Mouse (Mus musculus) G1E (cell line): ENCODE measurements around the gene Plekhg1. TPM values are rescaled to one million over a fixed set of nuclear protein-coding genes. Genes with fewer than 3 reads are reported as not detected.

ENCODE experiments used
- ATAC-seq: 2 replicates; pipeline ENCODE4 v1.8.0; 2016; ENCODE audit warnings: mild to moderate bottlenecking; ENCODE audit not compliant: insufficient number of reproducible peaks, poor library complexity, low FRiP score, severe bottlenecking; ENCODE audit errors: extremely low read depth
- DNase-seq: peaks from one replicate; pipeline ENCODE4 v3.0.0; 2012; ENCODE audit warnings: low spot score
- H3K27me3 ChIP-seq: 2 replicates; pipeline ENCODE4 v1.6.1; 2012; ENCODE audit warnings: mild to moderate bottlenecking, low read length, inconsistent platforms; ENCODE audit not compliant: insufficient read depth
- H3K36me3 ChIP-seq: replicated peaks from 2 replicates; pipeline ENCODE3; 2012; ENCODE audit warnings: mild to moderate bottlenecking, inconsistent platforms
- H3K4me1 ChIP-seq: 2 replicates; pipeline ENCODE4 v1.6.1; 2012; ENCODE audit warnings: low read depth, low read length, inconsistent platforms, mixed read lengths; ENCODE audit not compliant: insufficient read depth
- H3K4me3 ChIP-seq: 2 replicates; pipeline ENCODE4 v1.5.1; 2012; ENCODE audit warnings: low read depth, mild to moderate bottlenecking, inconsistent platforms, low read length, moderate library complexity, mixed read lengths
- H3K9me3 ChIP-seq: replicated peaks from 2 replicates; pipeline ENCODE4 v1.6.1; 2012; ENCODE audit warnings: inconsistent platforms
- CTCF ChIP-seq: IDR thresholded peaks from 2 replicates; pipeline ENCODE4 v1.5.1; 2012; ENCODE audit warnings: low read depth, low read length, inconsistent platforms, mixed read lengths
- GATA1 ChIP-seq: IDR thresholded peaks from 2 replicates; pipeline ENCODE4 v1.6.1; 2012; ENCODE audit warnings: borderline replicate concordance, low read length, inconsistent platforms, mixed read lengths
- GATA2 ChIP-seq: IDR thresholded peaks from 2 replicates; pipeline ENCODE4 v1.6.1; 2012; ENCODE audit warnings: low read depth, low read length, inconsistent platforms, borderline replicate concordance
- POLR2AphosphoS5 ChIP-seq: IDR thresholded peaks from 2 replicates; pipeline ENCODE4 v1.6.1; 2012; ENCODE audit warnings: low read depth, low read length, inconsistent platforms; ENCODE audit not compliant: insufficient replicate concordance
- TAL1 ChIP-seq: conservative IDR thresholded peaks from 2 replicates; pipeline ENCODE4 v1.6.1; 2012; ENCODE audit warnings: low read depth, low read length, inconsistent platforms, mixed read lengths
- polyA plus RNA-seq: library from polyadenylated mRNA; stranded (reverse); fragments of >175 nt; gene quantifications from 2 replicates; pipeline ENCODE4 v1.2.3, GENCODE M21; 2012
- total RNA-seq, 2 experiments: library from RNA; stranded (forward) in 1 of 2; stranded (reverse) in 1 of 2; fragments of 200-1000 nt in 1 of 2; fragments of >200 nt in 1 of 2; fragmentation: Nextera tagmentation in 1 of 2; gene quantifications; 2 replicates each; pipeline ENCODE4 v1.2.3; 2014 to 2017

Plekhg1 gene
- total and polyA plus RNA-seq, 3 experiments: 0.15 to 1.8 (median 1.6) TPM

DNA sequence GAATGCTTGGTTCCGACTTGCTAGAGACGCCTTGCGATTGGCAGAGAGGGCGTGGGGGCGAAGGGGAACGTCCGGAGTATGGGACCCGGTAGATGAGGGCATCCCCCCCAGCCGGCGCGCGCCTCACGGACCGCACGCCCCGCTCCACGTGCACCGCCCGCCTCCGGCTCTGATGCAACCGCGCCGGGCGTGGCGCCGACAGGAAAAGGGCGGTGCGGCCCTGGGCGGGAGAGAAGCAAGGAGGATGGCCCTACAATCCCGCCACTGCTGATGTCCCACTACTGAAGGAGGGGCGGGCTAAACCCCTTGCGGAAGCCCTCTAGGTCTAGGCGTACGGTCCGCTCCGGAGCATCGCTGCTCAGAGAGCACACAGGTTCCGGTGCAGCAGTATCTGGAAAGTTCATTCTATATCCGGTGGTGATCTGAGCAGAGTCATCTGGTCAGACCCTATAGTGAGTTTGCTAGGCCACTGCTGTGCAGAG is 233.5 kb downstream of the Plekhg1 start:
- Histone ChIP-seq H3K36me3 (peaks cover 50% of the 10 kb centered on the region), H3K9me3 (no peaks in the 10 kb centered on the region), H3K4me1 (peaks cover 51% of the 10 kb centered on the region), H3K4me3 (peak overlapping the region; percentile 96), H3K27me3 (no peaks in the 10 kb centered on the region)
- ATAC-seq: peak; percentile 80
- no peak for TF ChIP-seq GATA1
- TF ChIP-seq CTCF: no peak
- no peak for TF ChIP-seq POLR2AphosphoS5
- TF ChIP-seq GATA2: no peak
- TF ChIP-seq TAL1: no peak
- DNase-seq: peak; percentile 86

- no peak for TF ChIP-seq GATA2
- no peak for TF ChIP-seq TAL1
- TF ChIP-seq CTCF: no peak
- H3K9me3 ChIP-seq: peaks cover 5% of the 10 kb centered on the region
- peak overlapping the region; percentile 96 for H3K4me3 ChIP-seq
- DNase-seq: no peak
- no peak for ATAC-seq
- peaks cover 51% of the 10 kb centered on the region for H3K4me1 ChIP-seq
- H3K36me3 ChIP-seq: peaks cover 58% of the 10 kb centered on the region
- no peaks in the 10 kb centered on the region for H3K27me3 ChIP-seq
Observed at GRCm38 (mm10) chr10:3974380-3974779, 234.2 kb downstream of the Plekhg1 start.

DNA sequence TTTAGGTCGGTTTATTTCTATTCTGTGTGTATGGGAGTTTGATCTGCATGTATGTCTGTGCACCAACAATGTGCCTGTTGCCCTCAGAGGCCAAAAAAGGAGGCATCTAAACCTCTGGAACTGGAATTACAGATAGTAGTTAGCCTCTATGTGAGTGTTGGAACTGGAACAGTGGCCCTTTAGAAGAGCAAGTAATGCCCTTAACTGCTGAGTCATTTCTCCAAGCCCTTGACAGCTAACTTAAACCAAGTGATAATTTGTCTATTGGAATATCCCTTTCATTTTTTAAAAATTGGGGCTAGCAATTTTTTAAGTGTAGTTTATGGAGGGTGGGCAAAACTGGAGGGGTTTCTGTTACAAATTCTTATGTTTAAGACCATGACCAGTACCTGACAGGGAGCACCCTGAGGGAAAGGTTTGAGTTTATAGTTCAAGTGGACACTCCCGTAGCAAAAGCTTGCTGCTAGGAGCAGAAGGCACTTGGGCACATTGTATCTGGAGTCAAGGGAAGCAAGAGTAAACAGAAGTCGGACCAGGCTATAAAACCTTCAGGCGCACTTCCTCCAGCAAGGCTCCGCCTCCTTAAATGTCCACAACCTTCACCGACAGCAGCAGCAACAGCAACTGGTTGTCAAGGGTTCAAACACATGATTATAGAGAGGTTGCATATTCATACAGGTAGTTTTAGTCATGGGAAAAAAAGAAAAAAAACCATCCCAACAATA is 235.9 kb downstream of the Plekhg1 start:
- DNase-seq (peak; percentile 25), ATAC-seq (0 out of 2 replicates have a peak, but pooled peaks have one; percentile 9)
- no peak for TF ChIP-seq CTCF
- TF ChIP-seq TAL1: no peak
- TF ChIP-seq GATA2: no peak
- no peak for TF ChIP-seq GATA1
- TF ChIP-seq POLR2AphosphoS5: no peak
- no peaks in the 10 kb centered on the region for H3K27me3 ChIP-seq
- peaks cover 68% of the 10 kb centered on the region for H3K36me3 ChIP-seq
- peaks cover 5% of the 10 kb centered on the region for H3K9me3 ChIP-seq
- H3K4me1 ChIP-seq: peaks cover 48% of the 10 kb centered on the region
- H3K4me3 ChIP-seq: peak overlapping the region; percentile 96; the same call in 1 of the 2 replicates

- Histone ChIP-seq H3K9me3 (peaks cover 5% of the 10 kb centered on the region), H3K4me1 (peaks cover 42% of the 10 kb centered on the region), H3K36me3 (peaks cover 68% of the 10 kb centered on the region)
Observed at GRCm38 (mm10) chr10:3976623-3977010, 236.5 kb downstream of the Plekhg1 start.

DNA sequence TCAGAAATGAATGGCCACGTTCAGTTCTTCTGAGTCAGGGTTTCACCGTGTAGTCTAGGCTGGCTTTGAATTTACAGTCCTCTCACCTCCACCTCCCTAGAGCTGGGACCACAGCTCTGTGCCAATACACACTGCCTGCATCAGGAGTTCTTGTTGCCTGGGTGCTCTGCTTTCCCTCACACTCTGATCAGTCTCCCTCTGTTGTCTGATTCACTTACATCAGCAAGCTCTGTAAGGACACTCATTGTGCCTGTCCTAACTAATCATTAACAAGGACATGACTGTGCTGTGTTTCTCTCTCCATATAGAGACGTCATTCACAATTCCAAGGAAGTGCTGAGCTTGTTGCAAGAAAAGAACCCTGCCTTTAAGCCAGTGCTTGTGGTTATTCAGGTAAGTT is 238.2 kb downstream of the Plekhg1 start:
- no peak for ATAC-seq
- peaks cover 82% of the 10 kb centered on the region for H3K36me3 ChIP-seq

More at GRCm38 (mm10) chr10:3976623-3977010, 236.5 kb downstream of the Plekhg1 start:
- H3K27me3 ChIP-seq: no peaks in the 10 kb centered on the region
- no peak for ATAC-seq
- DNase-seq: no peak
- no peak overlapping the region; the same call in 1 of the 2 replicates for H3K4me3 ChIP-seq
- TF ChIP-seq GATA1: no peak
- no peak for TF ChIP-seq POLR2AphosphoS5
- no peak for TF ChIP-seq TAL1
- no peak for TF ChIP-seq CTCF
- no peak for TF ChIP-seq GATA2

DNA sequence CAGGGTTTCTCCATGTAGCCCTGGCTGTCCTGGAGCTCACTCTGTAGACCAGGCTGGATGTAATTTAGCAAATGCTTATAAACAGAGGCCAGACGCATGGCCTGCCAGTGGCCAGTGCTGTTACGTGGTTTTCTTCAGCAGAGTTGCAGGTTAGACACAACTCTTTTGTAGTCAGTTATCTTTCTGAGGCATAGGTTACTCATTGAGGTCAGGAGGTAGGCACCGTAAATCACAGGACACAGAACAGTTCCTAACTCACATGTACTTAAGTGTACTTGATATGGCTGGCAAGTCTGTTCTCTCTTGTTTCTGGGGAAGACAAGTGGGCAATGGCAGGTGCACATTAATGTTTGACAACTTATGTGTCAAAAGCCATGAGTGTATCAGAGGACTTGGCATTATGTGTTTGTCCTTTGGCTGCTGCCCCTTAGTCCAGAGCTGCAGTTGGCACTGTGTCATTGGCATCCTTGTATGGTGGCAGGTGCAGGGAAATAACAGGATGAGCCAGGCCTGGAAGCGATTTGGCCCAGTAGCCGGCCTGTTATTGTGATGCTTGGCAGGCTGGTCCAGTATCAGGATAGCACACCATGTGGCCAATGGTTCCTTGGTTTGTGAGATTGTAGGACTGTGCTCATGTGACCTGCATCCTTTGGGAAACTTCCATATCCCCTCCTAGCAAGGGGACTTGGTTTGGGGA is 238.8 kb downstream of the Plekhg1 start:
- Histone ChIP-seq H3K4me3 (no peak overlapping the region), H3K27me3 (no peaks in the 10 kb centered on the region), H3K9me3 (peaks cover 5% of the 10 kb centered on the region), H3K4me1 (peaks cover 30% of the 10 kb centered on the region), H3K36me3 (peaks cover 88% of the 10 kb centered on the region)
- TF ChIP-seq GATA1 (no peak), TAL1 (no peak), CTCF (no peak), GATA2 (no peak)
- ATAC-seq (no peak), DNase-seq (no peak)

More for the DNA sequence above, 238.2 kb downstream of the Plekhg1 start:
- no peak for DNase-seq
- H3K27me3 ChIP-seq: no peaks in the 10 kb centered on the region
- no peak overlapping the region for H3K4me3 ChIP-seq
- peaks cover 30% of the 10 kb centered on the region for H3K4me1 ChIP-seq
- peaks cover 5% of the 10 kb centered on the region for H3K9me3 ChIP-seq
- no peak for TF ChIP-seq POLR2AphosphoS5
- no peak for TF ChIP-seq GATA2
- TF ChIP-seq CTCF: no peak
- TF ChIP-seq GATA1: no peak
- TF ChIP-seq TAL1: no peak
